Mouse (Mus musculus): ENCODE data around the gene Lpcat2.

DNA sequence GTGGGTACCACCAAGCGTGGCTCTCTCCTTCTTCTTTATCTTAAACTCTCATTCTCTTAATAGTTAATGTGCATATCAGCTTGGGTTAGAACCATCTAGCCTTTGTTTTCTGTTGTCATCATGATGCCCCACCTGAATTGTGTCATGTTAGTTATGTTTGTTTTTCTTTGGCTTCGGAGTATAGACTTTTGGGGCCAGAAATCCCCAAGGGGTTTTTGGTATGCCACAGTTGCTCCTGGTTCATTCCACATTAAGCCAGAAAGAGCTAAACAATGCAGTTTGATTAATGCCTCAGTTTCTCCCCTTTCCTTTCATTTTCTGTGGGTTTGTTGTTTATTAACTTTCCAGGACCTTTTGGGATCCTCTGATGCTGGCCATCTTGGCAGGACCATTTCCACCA lies 53.3 kb downstream of the Lpcat2 start:
- no peak for TF ChIP-seq POLR2A (IDR thresholded peaks at IDR 0.05; ENCODE audit: low read depth, low read length)
- no peak for TF ChIP-seq CTCF (conservative IDR thresholded peaks at IDR 0.05; ENCODE audit: insufficient read depth, insufficient read length, low read depth, low read length)

All from kidney, adult 2 months (tissue).